Mouse (Mus musculus) midbrain, embryonic 10.5 days (tissue): Measurements from ENCODE around the gene Men1. TPM values are rescaled to one million over a fixed set of nuclear protein-coding genes. Genes with fewer than 3 reads are reported as not detected.

Experiments
- DNase-seq: peaks from one replicate; pipeline ENCODE4 v3.0.0-alpha.2; 2017; ENCODE audit warnings: low spot score
- H3K27ac ChIP-seq: fragments of 300-500 bp; sonication (generic); replicated peaks from 2 replicates; pipeline ENCODE4 v1.5.1; 2016; ENCODE audit warnings: mild to moderate bottlenecking
- H3K27me3 ChIP-seq: fragments of 300-500 bp; sonication (generic); 2 replicates; pipeline ENCODE4 v1.6.1; 2016; ENCODE audit warnings: low read depth, mild to moderate bottlenecking; ENCODE audit not compliant: poor library complexity, severe bottlenecking
- H3K36me3 ChIP-seq: fragments of 300-500 bp; sonication (generic); 2 replicates; pipeline ENCODE4 v1.6.1; 2016; ENCODE audit warnings: mild to moderate bottlenecking, moderate library complexity
- H3K4me1 ChIP-seq: fragments of 300-500 bp; sonication (generic); 2 replicates; pipeline ENCODE4 v1.6.1; 2016
- H3K4me3 ChIP-seq: fragments of 300-500 bp; sonication (generic); 2 replicates; pipeline ENCODE4 v1.5.1; 2016; ENCODE audit warnings: mild to moderate bottlenecking, moderate library complexity
- H3K9me3 ChIP-seq: fragments of 300-500 bp; sonication (generic); replicated peaks from 2 replicates; pipeline ENCODE4 v1.6.1; 2016; ENCODE audit warnings: mild to moderate bottlenecking
- WGBS: fragments of 180-500 bp; shearing (Covaris S2); methylation state at CpG from one replicate; pipeline ENCODE4 v1.1.7; 2016; 5-methylcytosine and 5-hydroxymethylcytosine counted together
- polyA plus RNA-seq: library from polyadenylated mRNA; unstranded; fragments of >200 nt; fragmentation: Nextera tagmentation; extraction: Ambion mirVana; gene quantifications from 2 replicates; pipeline ENCODE4 v1.2.1, GENCODE M21; 2016

Gene Men1
- polyA plus RNA-seq, 1 experiment from 2014 or later, result 128 TPM

DNA sequence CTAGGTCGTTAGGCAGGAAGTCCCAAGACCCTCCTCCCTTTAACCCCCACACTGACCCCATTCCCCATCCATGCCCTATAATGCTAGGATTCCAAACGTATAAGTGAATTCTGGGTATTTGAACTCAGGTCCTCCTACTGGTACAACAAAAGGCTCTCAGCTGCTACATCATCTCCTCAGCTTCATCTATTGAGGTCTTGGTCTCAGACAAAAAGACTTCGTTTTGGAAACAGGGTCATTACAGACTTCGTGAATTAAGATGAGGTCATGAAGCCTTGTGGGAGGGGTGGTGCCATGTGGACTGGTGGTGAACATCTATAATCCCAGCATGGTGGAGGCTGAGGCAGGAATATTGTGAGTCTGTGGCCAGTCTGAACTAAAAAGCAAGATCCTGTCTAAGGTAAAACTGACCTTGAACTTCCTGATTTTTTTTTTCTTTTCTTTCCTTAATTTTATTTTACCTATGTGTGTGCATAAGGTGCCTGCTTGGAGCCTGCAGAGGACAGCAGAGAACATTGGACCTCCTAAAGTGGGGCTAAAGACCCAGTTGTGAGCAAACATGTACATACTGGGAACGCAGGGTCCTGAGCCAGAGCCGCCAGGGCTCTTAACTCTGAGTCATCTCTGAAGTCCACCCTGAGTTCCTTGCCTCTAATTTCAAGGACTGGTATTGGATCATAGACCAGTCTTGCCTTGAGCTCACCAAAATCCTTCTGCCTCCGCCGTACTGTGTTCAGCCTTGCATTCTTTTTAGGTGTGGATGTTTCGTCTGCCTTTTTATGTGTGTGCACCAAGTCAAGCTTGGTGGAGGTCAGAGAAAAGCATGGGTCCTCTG, 801 bp upstream of the Men1 start:
- no peak for DNase-seq
- no peaks in the 10 kb centered on the region for H3K9me3 ChIP-seq
- 70% methylated on average over 9 of the region's 9 CpGs for WGBS
- H3K4me3 ChIP-seq, result peak overlapping the region; percentile 92
- peaks cover 38% of the 10 kb centered on the region for H3K4me1 ChIP-seq
- H3K27ac ChIP-seq, result peak overlapping the region; percentile 90
- no peaks in the 10 kb centered on the region for H3K27me3 ChIP-seq
- H3K36me3 ChIP-seq, result peaks cover 25% of the 10 kb centered on the region

- H3K27me3 ChIP-seq, result no peaks in the 10 kb centered on the region
- H3K27ac ChIP-seq, result peak overlapping the region; percentile 90
- peaks cover 50% of the 10 kb centered on the region for H3K4me1 ChIP-seq
- H3K9me3 ChIP-seq, result no peaks in the 10 kb centered on the region
- peaks cover 39% of the 10 kb centered on the region for H3K36me3 ChIP-seq
- H3K4me3 ChIP-seq, result peak overlapping the region; percentile 92
- 1% methylated on average over 25 of the region's 25 CpGs for WGBS
- DNase-seq, result no peak
Measured at GRCm38 (mm10) chr19:6335458-6335827, 664 bp downstream of the Men1 start.

- Histone ChIP-seq H3K4me1 (peaks cover 63% of the 10 kb centered on the region), H3K4me3 (peak overlapping the region; percentile 92)
- DNase-seq, result no peak
Measured at GRCm38 (mm10) chr19:6336920-6337319, 2.1 kb downstream of the Men1 start.

DNA sequence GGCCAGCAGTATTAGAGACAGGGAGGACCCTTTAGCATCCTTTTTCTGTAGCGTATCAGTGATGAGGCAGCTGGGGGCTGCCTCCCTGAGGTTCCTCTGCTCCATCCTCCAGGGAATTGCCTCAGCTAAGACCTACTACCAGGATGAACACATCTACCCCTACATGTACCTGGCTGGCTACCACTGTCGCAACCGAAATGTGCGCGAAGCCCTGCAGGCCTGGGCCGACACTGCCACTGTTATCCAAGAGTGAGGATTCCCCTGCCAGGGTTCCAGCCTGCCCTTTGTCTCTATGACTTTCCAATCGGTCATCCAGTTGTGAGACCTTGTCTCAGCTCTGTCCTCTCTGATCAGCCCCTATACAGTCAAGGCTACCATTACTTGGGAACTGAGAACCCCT, 3.4 kb downstream of the Men1 start:
- WGBS, result 95% methylated on average over 7 of the region's 7 CpGs
- peak overlapping the region; percentile 18; the same call in 1 of the 2 replicates for H3K4me3 ChIP-seq

More at GRCm38 (mm10) chr19:6336920-6337319, 2.1 kb downstream of the Men1 start:
- 96% methylated on average over 10 of the region's 10 CpGs for WGBS
- H3K27me3 ChIP-seq, result peaks cover 5% of the 10 kb centered on the region; the same call in 1 of the 2 replicates
- H3K36me3 ChIP-seq, result peaks cover 43% of the 10 kb centered on the region
- H3K9me3 ChIP-seq, result no peaks in the 10 kb centered on the region
- H3K27ac ChIP-seq, result no peak overlapping the region

DNA sequence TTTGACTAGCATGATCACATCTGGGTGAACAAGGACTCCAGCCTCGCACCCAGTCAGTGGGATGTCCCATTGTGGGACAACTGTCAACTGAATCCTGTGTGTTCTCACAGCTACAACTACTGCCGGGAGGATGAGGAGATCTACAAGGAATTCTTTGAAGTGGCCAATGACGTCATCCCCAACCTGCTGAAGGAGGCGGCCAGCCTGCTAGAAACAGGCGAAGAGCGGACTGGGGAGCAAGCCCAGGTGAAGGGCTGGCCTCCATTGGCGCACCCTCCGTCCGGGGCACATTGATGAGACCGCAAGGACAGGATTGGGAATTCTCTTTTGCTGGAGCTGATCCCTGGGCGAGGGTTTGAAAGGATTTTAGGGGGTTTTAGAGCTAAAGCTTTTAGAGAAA, 3.9 kb downstream of the Men1 start:
- H3K27ac ChIP-seq, result no peak overlapping the region
- no peaks in the 10 kb centered on the region for H3K9me3 ChIP-seq
- peaks cover 68% of the 10 kb centered on the region for H3K4me1 ChIP-seq
- peaks cover 10% of the 10 kb centered on the region; the same call in 1 of the 2 replicates for H3K27me3 ChIP-seq
- WGBS, result 91% methylated on average over 11 of the region's 11 CpGs
- peaks cover 61% of the 10 kb centered on the region for H3K36me3 ChIP-seq
- no peak overlapping the region for H3K4me3 ChIP-seq
- DNase-seq, result no peak

More for the DNA sequence above, 3.4 kb downstream of the Men1 start:
- Histone ChIP-seq H3K36me3 (peaks cover 56% of the 10 kb centered on the region), H3K9me3 (no peaks in the 10 kb centered on the region), H3K4me1 (peaks cover 68% of the 10 kb centered on the region), H3K27me3 (peaks cover 10% of the 10 kb centered on the region; the same call in 1 of the 2 replicates), H3K27ac (no peak overlapping the region)
- DNase-seq, result no peak

DNA sequence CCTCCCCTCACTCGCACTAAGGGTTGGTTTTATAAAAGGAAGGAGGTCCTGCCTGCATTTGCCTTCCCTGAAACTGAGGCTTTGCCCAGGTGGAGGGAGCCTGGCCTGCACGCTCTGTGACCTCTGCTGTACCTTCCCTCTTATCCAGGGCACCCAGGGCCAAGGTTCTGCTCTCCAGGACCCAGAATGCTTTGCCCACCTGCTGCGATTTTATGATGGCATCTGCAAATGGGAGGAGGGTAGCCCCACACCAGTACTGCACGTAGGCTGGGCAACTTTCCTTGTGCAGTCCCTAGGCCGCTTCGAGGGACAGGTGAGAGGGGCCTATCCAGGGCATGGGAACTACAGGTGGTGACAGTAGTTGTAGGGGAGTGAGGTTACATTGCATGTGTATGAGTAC, 4.4 kb downstream of the Men1 start:
- H3K9me3 ChIP-seq, result no peaks in the 10 kb centered on the region
- DNase-seq, result no peak
- peaks cover 64% of the 10 kb centered on the region for H3K4me1 ChIP-seq
- H3K27me3 ChIP-seq, result peaks cover 10% of the 10 kb centered on the region; the same call in 1 of the 2 replicates
- no peak overlapping the region for H3K4me3 ChIP-seq
- H3K36me3 ChIP-seq, result peaks cover 66% of the 10 kb centered on the region
- no peak overlapping the region for H3K27ac ChIP-seq
- WGBS, result 91% methylated on average over 6 of the region's 6 CpGs

GRCm38 (mm10) chr19:6339890-6340504, 5.2 kb downstream of the Men1 start:
- peak overlapping the region; percentile 20; the same call in 1 of the 2 replicates for H3K4me3 ChIP-seq
- peaks cover 10% of the 10 kb centered on the region; the same call in 1 of the 2 replicates for H3K27me3 ChIP-seq
- DNase-seq, result no peak
- peaks cover 57% of the 10 kb centered on the region for H3K4me1 ChIP-seq
- H3K27ac ChIP-seq, result no peak overlapping the region
- WGBS, result 67% methylated on average over 15 of the region's 15 CpGs
- H3K9me3 ChIP-seq, result no peaks in the 10 kb centered on the region
- peaks cover 73% of the 10 kb centered on the region for H3K36me3 ChIP-seq

GRCm38 (mm10) chr19:6340524-6341452, 6.0 kb downstream of the Men1 start, which contains the start of gene Map4k2:
Map4k2 (plus strand) TSS chr19:6341135.
- H3K36me3 ChIP-seq, result peaks cover 80% of the 10 kb centered on the region
- H3K27ac ChIP-seq, result peak within 1 kb of the TSS; percentile 82

GRCm38 (mm10) chr19:6341453-6342077, 6.8 kb downstream of the Men1 start:
- WGBS, result 14% methylated on average over 23 of the region's 23 CpGs
- Histone ChIP-seq H3K27ac (peak overlapping the region; percentile 82), H3K4me1 (peaks cover 44% of the 10 kb centered on the region), H3K4me3 (peak overlapping the region; percentile 77), H3K27me3 (peaks cover 10% of the 10 kb centered on the region; the same call in 1 of the 2 replicates), H3K36me3 (peaks cover 87% of the 10 kb centered on the region), H3K9me3 (no peaks in the 10 kb centered on the region)
- DNase-seq, result no peak

More at GRCm38 (mm10) chr19:6340524-6341452, 6.0 kb downstream of the Men1 start, which contains the start of gene Map4k2:
- H3K9me3 ChIP-seq, result no peaks in the 10 kb centered on the region
- peaks cover 10% of the 10 kb centered on the region; the same call in 1 of the 2 replicates for H3K27me3 ChIP-seq
- peaks cover 52% of the 10 kb centered on the region for H3K4me1 ChIP-seq
- DNase-seq, result peak; percentile 75
- H3K4me3 ChIP-seq, result peak within 1 kb of the TSS; percentile 77
- WGBS, result 7% methylated on average over 71 of the region's 72 CpGs

DNA sequence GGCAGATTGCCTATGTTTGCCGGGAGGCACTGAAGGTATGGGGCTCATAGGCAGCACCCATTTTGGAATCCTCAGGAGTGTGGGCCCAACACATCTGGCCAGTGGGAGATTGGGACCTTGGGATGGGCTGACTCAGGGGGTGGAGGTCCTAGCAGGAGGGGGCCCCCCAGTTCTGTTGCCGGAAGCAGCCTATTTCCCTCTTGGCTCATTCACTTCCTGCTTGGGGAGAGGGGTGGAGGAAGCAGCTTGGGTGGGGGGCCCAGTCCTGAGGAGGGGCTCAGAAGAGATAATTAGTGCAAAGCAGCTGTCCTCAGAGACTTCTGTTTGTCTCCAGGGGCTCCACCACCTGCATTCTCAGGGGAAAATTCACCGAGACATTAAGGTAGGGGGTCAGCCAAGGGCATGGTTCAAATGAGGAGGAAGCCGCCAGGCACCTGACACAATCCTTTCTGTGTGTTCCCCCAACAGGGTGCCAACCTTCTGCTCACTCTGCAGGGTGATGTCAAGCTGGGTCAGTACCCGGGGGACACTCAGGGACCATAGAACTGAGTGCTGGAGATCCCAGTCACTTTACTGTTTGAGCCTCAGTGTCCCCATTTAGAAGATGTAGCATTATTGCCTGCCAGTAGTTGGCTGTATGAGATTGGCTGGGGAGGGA, 7.6 kb downstream of the Men1 start:
- H3K4me1 ChIP-seq, result peaks cover 36% of the 10 kb centered on the region
- H3K27me3 ChIP-seq, result peaks cover 10% of the 10 kb centered on the region; the same call in 1 of the 2 replicates
- 85% methylated on average over 5 of the region's 5 CpGs for WGBS
- peak overlapping the region; percentile 77 for H3K4me3 ChIP-seq
- H3K9me3 ChIP-seq, result no peaks in the 10 kb centered on the region
- H3K36me3 ChIP-seq, result peaks cover 87% of the 10 kb centered on the region
- DNase-seq, result no peak
- H3K27ac ChIP-seq, result 0 out of 2 replicates have a peak overlapping the region, but pooled peaks have one; percentile 23
